Mouse (Mus musculus): Measurements from ENCODE around the gene Cpne8. TPM values are rescaled to one million over a fixed set of nuclear protein-coding genes. Genes with fewer than 3 reads are reported as not detected.
A peak's percentile ranks its signal among the peaks of the same experiment; 100 is the strongest.

Cpne8 gene
- polyA plus RNA-seq, 1 experiment from 2014 or later = 13.4 TPM

- 2% methylated on average over 36 of the region's 36 CpGs for WGBS
Measured at GRCm38 (mm10) chr15:90679760-90680579, 738 bp upstream of the Cpne8 start.

GRCm38 (mm10) chr15:90678488-90678887 lies 744 bp downstream of the Cpne8 start:
- H3K9me3 ChIP-seq (ENCODE audit: control insufficient read depth, low read length) = no peaks in the 10 kb centered on the region
- no peaks in the 10 kb centered on the region for H3K36me3 ChIP-seq (ENCODE audit: control insufficient read depth, insufficient read depth, low read length)
- TF ChIP-seq EP300 (optimal IDR thresholded peaks at IDR 0.05) = no peak
- no peak for TF ChIP-seq CTCF (IDR thresholded peaks at IDR 0.05; ENCODE audit: low read depth)
- peak overlapping the region; percentile 68; the same call in 1 of the 2 replicates for H3K9ac ChIP-seq (ENCODE audit: low read length)
- ATAC-seq (ENCODE audit: low FRiP score, low TSS enrichment) (0 out of 2 replicates have a peak, but pooled peaks have one; percentile 21), DNase-seq (ENCODE audit: low spot score) (peak; percentile 52)
- no peaks in the 10 kb centered on the region for H3K27me3 ChIP-seq (ENCODE audit: control insufficient read depth, insufficient read depth, low read length)
- peak overlapping the region; percentile 66 for H3K4me3 ChIP-seq (ENCODE audit: low read depth, low read length)
- H3K27ac ChIP-seq (replicated peaks) = no peak overlapping the region
- H3K4me2 ChIP-seq (replicated peaks; ENCODE audit: low read depth) = peak overlapping the region; percentile 98
- no peaks in the 10 kb centered on the region for H3K4me1 ChIP-seq (replicated peaks; ENCODE audit: control insufficient read depth, insufficient read depth)
- 4% methylated on average over 19 of the region's 19 CpGs for WGBS

More at GRCm38 (mm10) chr15:90679760-90680579, 738 bp upstream of the Cpne8 start:
- Histone ChIP-seq H3K36me3 (ENCODE audit: control insufficient read depth, insufficient read depth, low read length) (no peaks in the 10 kb centered on the region), H3K4me2 (replicated peaks; ENCODE audit: low read depth) (peak overlapping the region; percentile 98), H3K9ac (ENCODE audit: low read length) (peak overlapping the region; percentile 68), H3K4me1 (replicated peaks; ENCODE audit: control insufficient read depth, insufficient read depth) (no peaks in the 10 kb centered on the region), H3K4me3 (ENCODE audit: low read depth, low read length) (peak overlapping the region; percentile 66), H3K9me3 (ENCODE audit: control insufficient read depth, low read length) (no peaks in the 10 kb centered on the region), H3K27me3 (ENCODE audit: control insufficient read depth, insufficient read depth, low read length) (no peaks in the 10 kb centered on the region), H3K27ac (replicated peaks) (no peak overlapping the region; the same call in 1 of the 2 replicates)
- ATAC-seq (ENCODE audit: low FRiP score, low TSS enrichment) (peak; percentile 94), DNase-seq (ENCODE audit: low spot score) (peak; percentile 85)
- TF ChIP-seq CTCF (IDR thresholded peaks at IDR 0.05; ENCODE audit: low read depth) (peak; percentile 95), EP300 (optimal IDR thresholded peaks at IDR 0.05) (no peak)

GRCm38 (mm10) chr15:90669494-90669893 lies 9.7 kb downstream of the Cpne8 start:
- Histone ChIP-seq H3K4me2 (replicated peaks; ENCODE audit: low read depth) (no peak overlapping the region), H3K4me1 (replicated peaks; ENCODE audit: control insufficient read depth, insufficient read depth) (no peaks in the 10 kb centered on the region), H3K4me3 (ENCODE audit: low read depth, low read length) (no peak overlapping the region), H3K36me3 (ENCODE audit: control insufficient read depth, insufficient read depth, low read length) (no peaks in the 10 kb centered on the region), H3K27ac (replicated peaks) (no peak overlapping the region), H3K9ac (ENCODE audit: low read length) (no peak overlapping the region), H3K27me3 (ENCODE audit: control insufficient read depth, insufficient read depth, low read length) (no peaks in the 10 kb centered on the region), H3K9me3 (ENCODE audit: control insufficient read depth, low read length) (no peaks in the 10 kb centered on the region)
- ATAC-seq (ENCODE audit: low FRiP score, low TSS enrichment) = no peak
- DNase-seq (ENCODE audit: low spot score) = no peak
- WGBS = 48% methylated on average over 7 of the region's 7 CpGs
- TF ChIP-seq CTCF (IDR thresholded peaks at IDR 0.05; ENCODE audit: low read depth) (no peak), EP300 (optimal IDR thresholded peaks at IDR 0.05) (no peak)

GRCm38 (mm10) chr15:90666893-90667292 lies 12.3 kb downstream of the Cpne8 start:
- TF ChIP-seq CTCF (IDR thresholded peaks at IDR 0.05; ENCODE audit: low read depth) (no peak), EP300 (optimal IDR thresholded peaks at IDR 0.05) (no peak)
- no peak overlapping the region for H3K4me2 ChIP-seq (replicated peaks; ENCODE audit: low read depth)
- H3K4me3 ChIP-seq (ENCODE audit: low read depth, low read length) = no peak overlapping the region
- 0 out of 2 replicates have a peak, but pooled peaks have one; percentile 29 for ATAC-seq (ENCODE audit: low FRiP score, low TSS enrichment)
- no peak for DNase-seq (ENCODE audit: low spot score)
- H3K9ac ChIP-seq (ENCODE audit: low read length) = no peak overlapping the region
- 77% methylated on average over 6 of the region's 6 CpGs for WGBS
- H3K4me1 ChIP-seq (replicated peaks; ENCODE audit: control insufficient read depth, insufficient read depth) = no peaks in the 10 kb centered on the region
- H3K9me3 ChIP-seq (ENCODE audit: control insufficient read depth, low read length) = no peaks in the 10 kb centered on the region
- H3K27ac ChIP-seq (replicated peaks) = no peak overlapping the region
- no peaks in the 10 kb centered on the region for H3K27me3 ChIP-seq (ENCODE audit: control insufficient read depth, insufficient read depth, low read length)
- no peaks in the 10 kb centered on the region for H3K36me3 ChIP-seq (ENCODE audit: control insufficient read depth, insufficient read depth, low read length)

- no peak overlapping the region for H3K9ac ChIP-seq (ENCODE audit: low read length)
- H3K9me3 ChIP-seq (ENCODE audit: control insufficient read depth, low read length) = no peaks in the 10 kb centered on the region
- TF ChIP-seq CTCF (IDR thresholded peaks at IDR 0.05; ENCODE audit: low read depth) (no peak), EP300 (optimal IDR thresholded peaks at IDR 0.05) (no peak)
- WGBS = 72% methylated on average over 3 of the region's 3 CpGs
- H3K4me3 ChIP-seq (ENCODE audit: low read depth, low read length) = no peak overlapping the region
- no peaks in the 10 kb centered on the region for H3K27me3 ChIP-seq (ENCODE audit: control insufficient read depth, insufficient read depth, low read length)
- no peak overlapping the region for H3K27ac ChIP-seq (replicated peaks)
- DNase-seq (ENCODE audit: low spot score) = no peak
- ATAC-seq (ENCODE audit: low FRiP score, low TSS enrichment) = no peak
- no peak overlapping the region for H3K4me2 ChIP-seq (replicated peaks; ENCODE audit: low read depth)
- no peaks in the 10 kb centered on the region for H3K36me3 ChIP-seq (ENCODE audit: control insufficient read depth, insufficient read depth, low read length)
- H3K4me1 ChIP-seq (replicated peaks; ENCODE audit: control insufficient read depth, insufficient read depth) = no peaks in the 10 kb centered on the region
Measured at GRCm38 (mm10) chr15:90664615-90665014, 14.6 kb downstream of the Cpne8 start.

GRCm38 (mm10) chr15:90663631-90664030 lies 15.6 kb downstream of the Cpne8 start:
- 80% methylated on average over 4 of the region's 4 CpGs for WGBS
- H3K4me2 ChIP-seq (replicated peaks; ENCODE audit: low read depth) = no peak overlapping the region
- no peaks in the 10 kb centered on the region for H3K36me3 ChIP-seq (ENCODE audit: control insufficient read depth, insufficient read depth, low read length)
- H3K27ac ChIP-seq (replicated peaks) = no peak overlapping the region
- TF ChIP-seq EP300 (optimal IDR thresholded peaks at IDR 0.05) (no peak), CTCF (IDR thresholded peaks at IDR 0.05; ENCODE audit: low read depth) (no peak)
- DNase-seq (ENCODE audit: low spot score) (no peak), ATAC-seq (ENCODE audit: low FRiP score, low TSS enrichment) (no peak)
- H3K4me3 ChIP-seq (ENCODE audit: low read depth, low read length) = no peak overlapping the region
- H3K27me3 ChIP-seq (ENCODE audit: control insufficient read depth, insufficient read depth, low read length) = no peaks in the 10 kb centered on the region
- no peak overlapping the region for H3K9ac ChIP-seq (ENCODE audit: low read length)
- no peaks in the 10 kb centered on the region for H3K9me3 ChIP-seq (ENCODE audit: control insufficient read depth, low read length)
- no peaks in the 10 kb centered on the region for H3K4me1 ChIP-seq (replicated peaks; ENCODE audit: control insufficient read depth, insufficient read depth)
